Mouse (Mus musculus): ENCODE measurements around the gene Hist1h1d. TPM values are rescaled to one million over a fixed set of nuclear protein-coding genes. Genes with fewer than 3 reads are reported as not detected.

Gene Hist1h1d
- total RNA-seq, 1 experiment from 2014 or later, result 22.6 TPM

Other genes with a start within 250 kb of the Hist1h1d start
- gene Zfp322a, start 184.1 kb upstream of the Hist1h1d start, total RNA-seq (2023), result 15.1 to 19.7 TPM (median 15.9 TPM) in 4 replicates
- 18.2 to 20.1 TPM (median 19.1 TPM) in 4 replicates for gene Abt1, start 129.4 kb upstream of the Hist1h1d start, total RNA-seq (2023)
- gene Btn1a1, start 87.4 kb upstream of the Hist1h1d start, total RNA-seq (2023), result not detected in 4 replicates
- gene Btn2a2, start 64.4 kb upstream of the Hist1h1d start, total RNA-seq (2023), result 0.63 to 1.2 TPM (median 0.94 TPM) in 4 replicates
- 312 to 413 TPM (median 355 TPM) in 4 replicates for gene Hist1h4h, start 22.2 kb upstream of the Hist1h1d start, total RNA-seq (2023)
- 8.2 to 18.3 TPM (median 14.4 TPM) in 4 replicates for gene Hist1h2af, start 19.4 kb upstream of the Hist1h1d start, total RNA-seq (2023)
- gene Hist1h3g, start 17.8 kb upstream of the Hist1h1d start, total RNA-seq (2023), result 4.0 to 5.5 TPM (median 4.9 TPM) in 3 of 4 replicates, not detected in the other
- gene Hist1h2bh, start 9.9 kb upstream of the Hist1h1d start, total RNA-seq (2023), result 9.7 to 15.7 TPM (median 11.4 TPM) in 4 replicates
- 116 to 135 TPM (median 127 TPM) in 4 replicates for gene Hist1h3f, start 9.2 kb upstream of the Hist1h1d start, total RNA-seq (2023)
- 64.1 to 86.2 TPM (median 72.6 TPM) in 4 replicates for gene Hist1h4f, start 1.6 kb upstream of the Hist1h1d start, total RNA-seq (2023)
- gene Hist1h3e, start 9.1 kb downstream of the Hist1h1d start, total RNA-seq (2023), result 302 to 339 TPM (median 312 TPM) in 4 replicates
- 20.2 to 28.2 TPM (median 23.3 TPM) in 4 replicates for gene Hist1h2ae, start 18.0 kb downstream of the Hist1h1d start, total RNA-seq (2023)
- gene Hist1h2bg, start 18.1 kb downstream of the Hist1h1d start, total RNA-seq (2023), result 455 to 535 TPM (median 493 TPM) in 4 replicates
- gene Hist1h2bf, start 20.9 kb downstream of the Hist1h1d start, total RNA-seq (2023), result 223 to 279 TPM (median 234 TPM) in 4 replicates
- gene Hist1h2ad, start 21.1 kb downstream of the Hist1h1d start, total RNA-seq (2023), result 18.6 to 61.8 TPM (median 42.9 TPM) in 4 replicates
- gene Hist1h3d, start 22.5 kb downstream of the Hist1h1d start, total RNA-seq (2023), result 33.1 to 41.7 TPM (median 35.9 TPM) in 4 replicates
- 149 to 174 TPM (median 170 TPM) in 4 replicates for gene Hist1h4d, start 28.3 kb downstream of the Hist1h1d start, total RNA-seq (2023)
- 31.4 to 39.8 TPM (median 37.8 TPM) in 4 replicates for gene Hist1h2be, start 67.9 kb downstream of the Hist1h1d start, total RNA-seq (2023)
- 317 to 365 TPM (median 333 TPM) in 4 replicates for gene Hist1h1e, start 69.3 kb downstream of the Hist1h1d start, total RNA-seq (2023)
- gene Hist1h2ac, start 130.7 kb downstream of the Hist1h1d start, total RNA-seq (2023), result 9.3 to 10.9 TPM (median 9.8 TPM) in 4 replicates
- 16.6 to 23.0 TPM (median 18.7 TPM) in 4 replicates for gene Hist1h2bc, start 130.9 kb downstream of the Hist1h1d start, total RNA-seq (2023)
- gene Hist1h1t, start 142.6 kb downstream of the Hist1h1d start, total RNA-seq (2023), result 0.67 to 1.3 TPM in 2 of 4 replicates, not detected in the others
- 174 to 205 TPM (median 189 TPM) in 4 replicates for gene Hist1h4c, start 145.2 kb downstream of the Hist1h1d start, total RNA-seq (2023)
- 0.48 to 1.5 TPM (median 1.1 TPM) in 4 replicates for gene Hfe, start 157.6 kb downstream of the Hist1h1d start, total RNA-seq (2023)
- gene Hist1h1c, start 185.5 kb downstream of the Hist1h1d start, total RNA-seq (2023), result 857 to 1,008 TPM (median 880 TPM) in 4 replicates
- gene Hist1h3c, start 192.3 kb downstream of the Hist1h1d start, total RNA-seq (2023), result 9.0 to 14.7 TPM (median 11.7 TPM) in 4 replicates
- gene Hist1h2bb, start 193.5 kb downstream of the Hist1h1d start, total RNA-seq (2023), result 65.5 to 82.0 TPM (median 72.9 TPM) in 4 replicates
- 38.9 to 112 TPM (median 74.0 TPM) in 4 replicates for gene Hist1h2ab, start 197.9 kb downstream of the Hist1h1d start, total RNA-seq (2023)
- 29.5 to 64.1 TPM (median 35.4 TPM) in 4 replicates for gene Hist1h3b, start 199.0 kb downstream of the Hist1h1d start, total RNA-seq (2023)
- 81.8 to 123 TPM (median 110 TPM) in 4 replicates for gene Hist1h4b, start 203.8 kb downstream of the Hist1h1d start, total RNA-seq (2023)
- gene Hist1h4a, start 208.0 kb downstream of the Hist1h1d start, total RNA-seq (2023), result 189 to 269 TPM (median 202 TPM) in 4 replicates
- gene Hist1h3a, start 209.1 kb downstream of the Hist1h1d start, total RNA-seq (2023), result 385 to 444 TPM (median 390 TPM) in 4 replicates
- gene Hist1h1a, start 210.4 kb downstream of the Hist1h1d start, total RNA-seq (2023), result 35.5 to 38.6 TPM (median 37.0 TPM) in 4 replicates
- not detected in 4 replicates for gene Trim38, start 216.7 kb downstream of the Hist1h1d start, total RNA-seq (2023)